Mouse (Mus musculus): ENCODE results near the gene Vsig8. TPM values are rescaled to one million over a fixed set of nuclear protein-coding genes. Genes with fewer than 3 reads are reported as not detected.
A peak's percentile ranks its signal among the peaks of the same experiment; 100 is the strongest.

Gene Vsig8
- total RNA-seq, 2 experiments from 2014 or later = not detected

GRCm38 (mm10) chr1:172526380-172527081 lies 29.2 kb upstream of the Vsig8 start:
- intact Hi-C loops (cut with DNase I) = no loop called here
- DNase-seq = peak; percentile 66 to 73

GRCm38 (mm10) chr1:172527431-172527830 lies 28.3 kb upstream of the Vsig8 start:
- intact Hi-C loops (cut with DNase I) = no loop called here
- DNase-seq = no peak

DNA sequence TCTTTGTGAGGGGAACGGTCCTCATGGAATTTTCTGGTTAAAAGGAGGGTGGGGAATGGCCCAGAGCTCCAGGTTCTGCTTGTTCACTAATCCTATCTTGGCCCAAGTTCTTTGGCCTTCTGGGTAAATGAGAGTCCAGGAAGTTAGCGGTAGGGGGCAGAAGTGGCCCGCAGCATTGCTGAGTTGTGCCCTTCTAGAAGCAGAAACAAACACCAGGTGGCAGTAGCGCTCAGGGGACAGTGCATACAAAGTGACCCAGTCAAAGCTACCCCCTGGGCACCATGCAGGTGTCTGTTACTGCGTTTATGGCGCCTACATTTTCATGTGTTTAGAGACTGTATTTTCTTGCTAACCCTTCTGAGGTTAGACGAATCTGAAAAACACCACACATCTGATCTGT lies 27.0 kb upstream of the Vsig8 start:
- intact Hi-C loops (cut with DNase I) = loop anchor here (1.0 to 2.0 kb wide), 5 partner anchors 22 to 105 kb away; no protein-coding TSS in a partner anchor
- DNase-seq = peak; percentile 91 to 94

- no peak for DNase-seq
- intact Hi-C loops (cut with DNase I) = no loop called here
Measured at GRCm38 (mm10) chr1:172530544-172531220, 25.1 kb upstream of the Vsig8 start.

DNA sequence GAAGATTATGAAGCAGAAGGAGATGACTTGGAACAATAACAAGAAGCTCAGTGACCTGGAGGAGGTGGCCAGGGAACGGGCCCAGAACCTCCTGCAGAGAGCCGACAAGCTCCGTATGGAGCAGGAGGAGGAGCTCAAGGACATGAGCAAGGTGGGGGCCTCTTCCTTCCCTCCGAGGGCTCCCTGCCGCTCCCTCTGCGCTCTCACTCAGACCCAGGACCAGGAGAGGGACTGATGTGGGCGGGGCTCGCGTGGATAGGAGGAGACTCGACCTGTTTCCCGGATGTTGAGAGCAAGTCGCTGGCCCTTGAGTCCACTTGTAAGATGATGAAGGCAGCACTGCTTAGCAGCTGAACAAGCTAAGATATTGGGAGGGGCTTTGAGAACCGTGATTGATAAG lies 23.2 kb upstream of the Vsig8 start:
- intact Hi-C loops (cut with DNase I) = no loop called here
- DNase-seq = no peak

- intact Hi-C loops (cut with DNase I) = no loop called here
- no peak for DNase-seq
Measured at GRCm38 (mm10) chr1:172535116-172535515, 20.6 kb upstream of the Vsig8 start.

DNA sequence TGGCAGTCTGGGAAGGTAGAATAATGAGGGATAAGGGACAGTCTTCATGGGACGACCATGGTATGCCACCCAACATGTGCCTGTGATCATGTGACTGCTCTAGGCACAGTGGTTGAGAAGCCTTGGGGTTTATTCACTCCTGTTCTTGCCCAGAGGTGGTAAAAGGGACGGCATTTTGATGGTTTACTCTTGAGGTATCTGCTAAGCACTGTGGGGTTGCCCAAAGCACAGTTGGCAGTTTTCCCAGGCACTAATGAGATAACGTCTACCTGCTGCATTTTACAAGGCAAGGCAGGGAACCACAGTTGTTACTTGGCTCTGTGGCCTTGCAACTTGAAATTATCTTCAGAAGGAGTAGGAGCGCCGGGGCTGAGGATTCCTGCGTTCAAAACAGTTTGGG lies 15.9 kb upstream of the Vsig8 start:
- intact Hi-C loops (cut with DNase I) = no loop called here
- no peak for DNase-seq

DNA sequence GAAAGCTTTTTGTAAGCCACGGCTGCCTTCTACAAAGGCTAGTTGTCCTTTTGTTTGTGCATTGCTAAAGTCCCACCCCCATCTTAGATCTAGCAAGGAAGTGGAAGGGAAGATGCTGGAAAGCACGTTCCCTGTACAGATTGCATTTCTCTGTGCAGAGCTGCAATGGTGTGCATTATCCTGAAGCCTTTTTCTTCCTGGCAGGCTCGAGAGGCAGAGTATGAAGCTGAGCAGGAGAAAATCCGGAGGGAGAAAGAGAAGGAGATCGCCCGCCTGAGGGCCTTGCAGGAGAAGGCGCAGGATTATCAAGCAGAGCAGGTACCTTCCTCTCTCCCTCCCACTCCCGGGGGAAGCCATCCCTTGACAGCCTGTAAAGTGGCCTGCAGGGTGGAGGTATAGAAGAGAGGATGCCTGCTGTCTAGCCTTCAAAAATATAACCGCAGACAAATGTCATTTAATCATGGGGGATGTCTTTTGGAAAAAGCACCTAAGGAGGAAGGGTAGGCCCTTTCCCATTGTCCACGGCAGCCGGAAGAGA lies 15.4 kb upstream of the Vsig8 start:
- DNase-seq = no peak
- intact Hi-C loops (cut with DNase I) = no loop called here

DNA sequence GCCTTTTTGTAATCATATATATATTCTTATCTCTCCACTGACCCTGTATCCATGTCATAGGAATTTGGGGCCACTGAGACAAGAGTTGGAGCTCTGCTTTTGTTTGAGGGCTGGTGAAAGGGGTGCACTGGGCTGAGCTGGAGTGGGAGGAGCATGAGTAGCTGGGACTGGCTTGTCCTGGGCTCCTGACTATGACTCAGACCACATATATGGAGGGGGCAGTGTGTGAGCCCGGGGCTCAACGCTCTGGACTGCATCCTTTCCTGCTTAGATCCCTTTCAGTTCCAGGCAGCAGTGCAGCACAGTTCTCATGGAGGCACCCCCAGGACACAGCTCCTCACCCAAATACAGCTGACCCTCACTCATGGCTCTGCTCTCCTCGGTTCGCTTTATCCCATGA lies 9.7 kb upstream of the Vsig8 start:
- DNase-seq = no peak
- intact Hi-C loops (cut with DNase I) = no loop called here

DNA sequence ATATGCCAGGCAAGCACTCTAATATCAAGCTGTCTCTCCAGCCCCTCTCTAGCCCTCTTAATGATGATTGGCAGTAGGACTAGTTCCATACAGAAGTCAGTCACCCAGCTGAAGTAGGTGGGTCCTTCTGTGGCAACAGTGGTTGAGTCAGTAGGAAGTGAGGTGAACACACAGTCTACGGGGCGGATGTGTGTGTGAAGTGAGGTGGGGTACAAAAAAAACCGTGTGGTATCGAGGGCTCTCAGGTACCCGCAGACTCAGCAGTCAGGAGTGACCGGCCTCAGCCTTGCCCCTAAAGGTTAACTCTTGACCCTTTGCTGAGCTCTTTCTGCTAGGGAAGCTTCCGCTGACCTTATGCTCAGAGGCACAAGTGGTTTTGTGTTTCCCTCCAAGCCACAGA lies 7.2 kb upstream of the Vsig8 start:
- intact Hi-C loops (cut with DNase I) = no loop called here
- no peak for DNase-seq

GRCm38 (mm10) chr1:172549314-172549713 lies 6.4 kb upstream of the Vsig8 start:
- intact Hi-C loops (cut with DNase I) = no loop called here
- no peak for DNase-seq

DNA sequence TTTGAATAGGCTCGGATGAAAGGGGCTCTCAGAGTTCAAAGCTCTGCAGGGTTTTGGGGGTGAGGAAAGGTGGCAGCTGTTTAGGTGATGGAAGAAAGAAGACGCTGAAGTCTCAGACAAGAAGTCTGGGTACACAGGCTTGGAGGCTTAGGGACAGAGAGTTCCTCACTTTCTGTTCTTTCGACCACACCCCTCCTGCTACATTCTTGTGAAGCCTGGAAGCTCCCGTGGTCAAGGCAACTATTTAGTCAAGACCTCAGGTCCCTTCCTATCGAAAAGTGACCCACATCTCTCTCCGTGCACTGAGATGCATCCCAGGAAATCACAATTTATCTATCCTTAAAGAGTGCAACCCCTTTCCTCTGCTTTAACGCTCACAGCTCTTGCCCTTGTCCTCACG lies 6.0 kb upstream of the Vsig8 start:
- intact Hi-C loops (cut with DNase I) = loop anchor here (2.0 kb wide), 1 partner anchor 21 kb away; no protein-coding TSS in a partner anchor
- DNase-seq = no peak

- intact Hi-C loops (cut with DNase I) = loop anchor here (2.0 kb wide), 1 partner anchor 22 kb away; no protein-coding TSS in a partner anchor
- peak; percentile 59 to 63 for DNase-seq
Measured at GRCm38 (mm10) chr1:172550551-172550951, 5.2 kb upstream of the Vsig8 start.

- no peak for DNase-seq
- intact Hi-C loops (cut with DNase I) = loop anchor here (2.0 kb wide), 1 partner anchor 22 kb away; no protein-coding TSS in a partner anchor
Measured at GRCm38 (mm10) chr1:172551009-172551408, 4.7 kb upstream of the Vsig8 start.

DNA sequence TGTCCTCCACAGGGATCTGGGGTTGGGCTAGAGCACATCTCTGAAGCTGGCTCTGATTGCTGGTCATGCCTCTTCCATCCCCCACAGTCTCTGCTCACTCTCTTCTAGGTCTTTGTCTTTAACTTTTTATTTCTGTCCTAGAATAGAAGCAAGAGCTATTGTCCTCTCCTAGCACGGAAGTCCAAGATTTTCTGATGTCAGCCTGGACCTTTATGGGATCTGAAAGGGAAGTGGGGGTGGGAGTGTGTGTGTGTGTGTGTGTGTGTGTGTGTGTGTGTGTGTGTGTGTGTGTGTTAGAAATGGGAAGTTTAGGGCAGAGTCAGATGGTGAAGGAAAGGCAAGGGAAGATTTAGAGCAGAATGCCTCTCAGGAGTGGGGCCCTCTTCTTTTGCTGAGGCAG lies 3.1 kb upstream of the Vsig8 start:
- intact Hi-C loops (cut with DNase I) = no loop called here
- DNase-seq = peak in 1 of 2 experiments; percentile 21

GRCm38 (mm10) chr1:172562641-172563464 lies 7.1 kb downstream of the Vsig8 start:
- DNase-seq = peak; percentile 73 to 86
- intact Hi-C loops (cut with DNase I) = loop anchor here (1.0 to 2.0 kb wide), 2 partner anchors 35 to 70 kb away; partner anchors contain the start of gene Dusp23

DNA sequence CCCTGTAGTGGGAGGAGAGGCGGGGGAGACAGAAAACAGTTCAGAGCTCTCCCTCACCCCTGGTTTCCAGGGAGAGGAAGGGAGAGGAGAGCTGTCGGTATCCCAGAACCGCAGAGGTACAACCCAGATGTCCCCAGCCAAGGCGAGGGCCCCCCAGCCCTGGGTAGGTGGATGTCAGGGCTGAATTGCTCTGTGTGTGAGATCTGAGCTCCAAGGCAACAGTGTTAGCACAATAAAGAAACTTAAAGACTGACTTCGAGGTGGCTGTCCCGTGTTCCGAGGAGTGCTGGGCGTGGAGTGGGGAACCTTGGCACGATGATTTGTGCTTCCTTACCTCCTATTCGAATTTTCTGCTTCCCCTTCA lies 7.7 kb downstream of the Vsig8 start:
- intact Hi-C loops (cut with DNase I) = loop anchor here (1.0 to 2.0 kb wide), 2 partner anchors 35 to 69 kb away; partner anchors contain the start of gene Dusp23

GRCm38 (mm10) chr1:172566131-172566530 lies 10.4 kb downstream of the Vsig8 start:
- DNase-seq = no peak
- intact Hi-C loops (cut with DNase I) = loop anchor here (5.0 kb wide), 1 partner anchor 46 kb away; no protein-coding TSS in a partner anchor

More for the DNA sequence above, 7.7 kb downstream of the Vsig8 start:
- no peak for DNase-seq

- no peak for DNase-seq
- intact Hi-C loops (cut with DNase I) = loop anchor here (5.0 kb wide), 1 partner anchor 45 kb away; no protein-coding TSS in a partner anchor
Measured at GRCm38 (mm10) chr1:172567758-172568157, 12.0 kb downstream of the Vsig8 start.

DNA sequence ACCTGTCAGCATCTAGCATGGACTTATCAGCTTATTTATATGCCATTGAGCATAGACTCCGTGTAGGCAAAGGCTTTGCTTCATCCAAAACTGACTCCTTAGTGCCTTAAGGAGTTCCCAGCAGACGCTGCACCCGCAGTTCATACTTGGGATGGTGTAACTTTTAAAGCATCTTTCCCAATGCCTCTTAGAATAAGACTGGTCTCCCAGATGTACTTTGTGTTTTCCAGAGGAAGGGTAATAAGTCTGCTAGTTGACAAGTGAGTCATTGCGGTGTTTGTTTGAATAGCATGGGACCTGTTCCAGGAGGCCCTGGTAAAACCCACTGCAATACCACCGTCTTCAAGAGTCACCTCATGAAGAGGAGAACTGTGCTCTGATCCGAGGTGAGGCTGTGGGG lies 24.4 kb downstream of the Vsig8 start:
- no peak for DNase-seq
- intact Hi-C loops (cut with DNase I) = no loop called here

DNA sequence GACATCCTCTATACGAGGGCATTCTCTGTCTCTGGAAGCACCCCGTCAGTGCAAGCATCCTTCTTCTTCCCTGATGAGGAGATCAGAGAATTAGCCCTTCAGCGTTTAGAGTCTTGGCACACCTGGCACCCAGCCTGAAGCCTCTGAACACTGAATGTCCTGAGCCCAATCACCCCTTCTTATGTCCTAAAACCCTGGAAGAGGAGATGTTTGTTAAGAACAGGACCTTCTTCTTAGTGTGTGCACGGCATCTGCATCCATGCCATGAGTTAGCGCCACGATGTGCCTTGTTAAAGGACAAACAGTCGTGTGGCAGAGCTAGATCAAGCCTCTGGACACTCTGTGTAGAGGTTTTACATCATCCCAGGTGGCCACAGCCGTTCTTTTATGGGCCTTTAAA lies 26.7 kb downstream of the Vsig8 start:
- intact Hi-C loops (cut with DNase I) = no loop called here
- DNase-seq = no peak

Data from heart, postnatal 36 days (tissue).